Mouse (Mus musculus) thymus, adult 2 months (tissue): ENCODE data around the gene Ren1. TPM values are rescaled to one million over a fixed set of nuclear protein-coding genes. Genes with fewer than 3 reads are reported as not detected.
A peak's percentile ranks its signal among the peaks of the same experiment; 100 is the strongest.

Source experiments
- DNase-seq: peaks from one replicate; pipeline ENCODE4 v3.0.0; 2021
- H3K27ac ChIP-seq: fragments of 200-500 bp; 2 replicates; pipeline ENCODE4 v1.5.1; 2012; ENCODE audit warnings: low read length, control low read depth; ENCODE audit not compliant: control insufficient read depth, insufficient read depth
- H3K27me3 ChIP-seq: fragments of 200-500 bp; 2 replicates; pipeline ENCODE4 v1.6.1; 2012; ENCODE audit warnings: mild to moderate bottlenecking, low read length, moderate library complexity, mixed read lengths; ENCODE audit not compliant: control insufficient read depth, insufficient read depth
- H3K36me3 ChIP-seq: fragments of 200-500 bp; 2 replicates; pipeline ENCODE4 v1.6.1; 2012; ENCODE audit warnings: mild to moderate bottlenecking, low read length, moderate library complexity; ENCODE audit not compliant: control insufficient read depth, insufficient read depth
- H3K4me1 ChIP-seq: fragments of 200-500 bp; replicated peaks from 2 replicates; pipeline ENCODE4 v1.6.1; 2012; ENCODE audit warnings: low read length; ENCODE audit not compliant: control insufficient read depth, insufficient read depth
- H3K4me3 ChIP-seq: fragments of 200-500 bp; 2 replicates; pipeline ENCODE4 v1.5.1; 2012; ENCODE audit warnings: mild to moderate bottlenecking, low read length, control low read depth, moderate library complexity; ENCODE audit not compliant: control insufficient read depth, insufficient read depth
- CTCF ChIP-seq: fragments of 200-500 bp; IDR thresholded peaks from 2 replicates; pipeline ENCODE4 v1.5.1; 2012; ENCODE audit warnings: mild to moderate bottlenecking, control low read depth, low read length, moderate library complexity, borderline replicate concordance; ENCODE audit not compliant: control insufficient read depth, poor library complexity, insufficient read depth; ENCODE audit errors: extremely low read depth
- POLR2A ChIP-seq: fragments of 200-500 bp; IDR thresholded peaks from 2 replicates; pipeline ENCODE4 v1.6.1; 2012; ENCODE audit warnings: mild to moderate bottlenecking, low read length, control low read depth, moderate library complexity; ENCODE audit not compliant: control insufficient read depth, poor library complexity, insufficient read depth; ENCODE audit errors: extremely low read depth
- WGBS: fragments of 180-500 bp; shearing (Covaris S2); methylation state at CpG from one replicate; pipeline ENCODE4 v1.1.7; 2018; 5-methylcytosine and 5-hydroxymethylcytosine counted together
- polyA plus RNA-seq: library from polyadenylated mRNA; depleted of rRNA; stranded (reverse); fragments of >200 nt; gene quantifications from 2 replicates; pipeline ENCODE4 v1.2.3, GENCODE M21; 2012

Gene Ren1
- polyA plus RNA-seq, 1 experiment: 0.65 TPM

GRCm38 (mm10) chr1:133380347-133381065 lies 30.2 kb downstream of the Ren1 start:
- no peak overlapping the region for H3K4me3 ChIP-seq
- H3K36me3 ChIP-seq: no peaks in the 10 kb centered on the region
- DNase-seq: no peak
- H3K27ac ChIP-seq: no peak overlapping the region
- no peaks in the 10 kb centered on the region for H3K4me1 ChIP-seq
- TF ChIP-seq POLR2A (no peak), CTCF (peak; percentile 48; the same call in 1 of the 2 replicates)
- no peaks in the 10 kb centered on the region for H3K27me3 ChIP-seq
- WGBS: 61% methylated on average over 14 of the region's 14 CpGs

- no peak for DNase-seq
- WGBS: 24% methylated on average over 9 of the region's 9 CpGs
- Histone ChIP-seq H3K27ac (no peak overlapping the region), H3K27me3 (no peaks in the 10 kb centered on the region), H3K36me3 (no peaks in the 10 kb centered on the region), H3K4me1 (peaks cover 7% of the 10 kb centered on the region), H3K4me3 (no peak overlapping the region)
- TF ChIP-seq POLR2A (no peak), CTCF (peak; percentile 98)
Observed at GRCm38 (mm10) chr1:133382008-133382407, 31.7 kb downstream of the Ren1 start.

DNA sequence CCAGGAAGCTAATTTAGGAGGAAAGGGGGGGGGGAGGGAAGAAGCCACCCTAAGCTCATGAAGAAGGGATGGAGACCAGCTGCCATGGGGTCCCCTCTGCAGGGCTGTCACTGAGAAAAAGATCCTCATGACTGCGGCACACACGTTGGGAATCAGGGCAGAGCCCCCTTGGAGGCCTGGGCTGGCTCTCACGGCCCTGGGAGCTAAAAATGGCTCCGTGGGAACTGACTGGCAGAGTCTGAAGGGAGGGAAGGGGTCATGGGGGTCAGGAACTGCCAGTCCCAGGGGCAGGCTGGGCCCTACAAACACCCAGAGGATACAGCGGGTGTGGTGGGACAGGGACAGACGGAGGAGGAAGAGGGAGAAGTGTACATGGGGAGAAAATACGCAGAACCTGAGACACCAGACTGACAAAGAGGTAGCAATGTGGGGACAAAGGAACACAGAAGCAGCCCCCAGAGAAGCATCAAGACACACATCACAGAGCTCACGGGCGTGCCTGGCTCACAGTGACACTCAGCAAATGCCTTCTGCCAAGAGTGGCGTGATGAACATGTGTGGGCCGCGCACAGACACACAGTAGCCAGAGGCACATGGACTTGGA lies 32.3 kb downstream of the Ren1 start:
- peaks cover 7% of the 10 kb centered on the region for H3K4me1 ChIP-seq
- no peaks in the 10 kb centered on the region for H3K36me3 ChIP-seq
- TF ChIP-seq CTCF: no peak
- no peak for TF ChIP-seq POLR2A
- no peaks in the 10 kb centered on the region for H3K27me3 ChIP-seq
- H3K4me3 ChIP-seq: no peak overlapping the region
- 86% methylated on average over 12 of the region's 12 CpGs for WGBS
- DNase-seq: no peak
- no peak overlapping the region for H3K27ac ChIP-seq

DNA sequence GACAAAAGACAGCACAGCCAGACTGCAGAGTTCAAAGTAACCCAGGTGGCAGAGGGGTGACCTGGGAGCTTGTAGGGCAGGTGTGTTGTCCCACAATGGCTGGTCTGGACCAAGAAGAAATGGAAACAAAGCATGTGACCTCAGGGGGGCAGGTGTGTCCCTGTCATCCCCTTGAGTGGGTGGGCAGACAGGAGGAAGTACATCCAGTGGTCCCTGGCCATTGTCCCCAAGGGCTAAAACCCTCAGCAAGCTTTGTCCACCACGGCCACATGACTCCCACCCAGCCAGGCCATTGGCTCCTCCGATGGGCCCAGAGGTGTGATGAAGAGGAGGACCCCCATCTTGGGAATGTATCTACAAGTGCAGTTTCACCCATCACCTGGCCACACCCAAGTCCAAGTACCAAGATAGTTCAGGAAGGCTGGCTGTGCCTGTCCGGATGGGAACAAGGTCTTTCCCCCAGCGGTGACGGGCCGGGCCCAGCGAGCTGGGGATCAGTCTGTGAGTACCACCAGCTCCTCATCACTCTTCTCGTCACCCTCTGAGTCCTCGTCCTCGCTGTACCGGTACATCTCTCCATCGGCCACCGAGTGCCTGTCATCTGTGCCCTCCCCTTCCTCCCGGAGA lies 33.0 kb downstream of the Ren1 start:
- WGBS: 96% methylated on average over 14 of the region's 14 CpGs
- no peak for DNase-seq

GRCm38 (mm10) chr1:133385506-133385905 lies 35.2 kb downstream of the Ren1 start:
- Histone ChIP-seq H3K4me3 (peak overlapping the region; percentile 34), H3K27ac (no peak overlapping the region), H3K4me1 (peaks cover 7% of the 10 kb centered on the region), H3K27me3 (no peaks in the 10 kb centered on the region), H3K36me3 (no peaks in the 10 kb centered on the region)
- WGBS: 53% methylated on average over 9 of the region's 9 CpGs
- peak; percentile 88 for DNase-seq
- TF ChIP-seq POLR2A: no peak
- peak; percentile 89; the same call in 1 of the 2 replicates for TF ChIP-seq CTCF

More for the DNA sequence above, 33.0 kb downstream of the Ren1 start:
- H3K27ac ChIP-seq: no peak overlapping the region
- no peaks in the 10 kb centered on the region for H3K36me3 ChIP-seq
- peaks cover 7% of the 10 kb centered on the region for H3K4me1 ChIP-seq
- no peaks in the 10 kb centered on the region for H3K27me3 ChIP-seq
- H3K4me3 ChIP-seq: no peak overlapping the region
- TF ChIP-seq CTCF (no peak), POLR2A (no peak)

GRCm38 (mm10) chr1:133386209-133386608 lies 35.9 kb downstream of the Ren1 start:
- Histone ChIP-seq H3K36me3 (no peaks in the 10 kb centered on the region), H3K27ac (no peak overlapping the region), H3K27me3 (no peaks in the 10 kb centered on the region), H3K4me1 (peaks cover 7% of the 10 kb centered on the region), H3K4me3 (no peak overlapping the region)
- 91% methylated on average over 11 of the region's 11 CpGs for WGBS
- TF ChIP-seq POLR2A (no peak), CTCF (no peak)
- DNase-seq: no peak
